Mouse (Mus musculus) forebrain, embryonic 16.5 days (tissue): Measurements from ENCODE around the gene Arrb2. TPM values are rescaled to one million over a fixed set of nuclear protein-coding genes. Genes with fewer than 3 reads are reported as not detected.
"Not testable (repeated sequence)": the region's sequence is repeated elsewhere in the genome, so short reads cannot be mapped to it uniquely, and the experiment has no call there.

ENCODE experiments used
- ATAC-seq: fragments of 200-750 bp; cut with Nextera tagmentation; 2 replicates; pipeline ENCODE4 v1.8.0; 2017; ENCODE audit warnings: mild to moderate bottlenecking, moderate library complexity
- H3K27ac ChIP-seq: fragments of 300-500 bp; sonication (generic); 2 replicates; pipeline ENCODE4 v1.5.1; 2014; ENCODE audit warnings: low read length, control low read depth
- H3K27me3 ChIP-seq: fragments of 300-500 bp; sonication (generic); replicated peaks from 2 replicates; pipeline ENCODE4 v1.6.1; 2014; ENCODE audit warnings: low read length; ENCODE audit not compliant: control insufficient read depth, insufficient read depth
- H3K36me3 ChIP-seq: fragments of 300-500 bp; sonication (generic); 2 replicates; pipeline ENCODE4 v1.6.1; 2014; ENCODE audit not compliant: control insufficient read depth, insufficient read depth
- H3K4me1 ChIP-seq: fragments of 300-500 bp; sonication (generic); replicated peaks from 2 replicates; pipeline ENCODE4 v1.6.1; 2014; ENCODE audit warnings: low read length; ENCODE audit not compliant: control insufficient read depth, insufficient read depth
- H3K4me2 ChIP-seq: fragments of 300-500 bp; sonication (generic); 2 replicates; pipeline ENCODE4 v1.6.1; 2014; ENCODE audit warnings: mild to moderate bottlenecking, low read length, control low read depth
- H3K4me3 ChIP-seq: fragments of 300-500 bp; sonication (generic); replicated peaks from 2 replicates; pipeline ENCODE4 v1.5.1; 2014; ENCODE audit warnings: mild to moderate bottlenecking, low read length, control low read depth
- H3K9ac ChIP-seq: fragments of 300-500 bp; sonication (generic); replicated peaks from 2 replicates; pipeline ENCODE4 v1.6.1; 2014; ENCODE audit warnings: low read depth, low read length, control low read depth
- H3K9me3 ChIP-seq: fragments of 300-500 bp; sonication (generic); 2 replicates; pipeline ENCODE4 v1.6.1; 2016; ENCODE audit warnings: low read length; ENCODE audit not compliant: control insufficient read depth
- WGBS: fragments of 180-500 bp; shearing (Covaris S2); extraction: QIAGEN DNeasy Blood & Tissue Kit; methylation state at CpG from one replicate; pipeline ENCODE4 v1.1.7; 2014; 5-methylcytosine and 5-hydroxymethylcytosine counted together
- polyA plus RNA-seq: library from polyadenylated mRNA; unstranded; fragments of >200 nt; fragmentation: Nextera tagmentation; extraction: Ambion mirVana; gene quantifications from 2 replicates; pipeline ENCODE4 v1.2.1, GENCODE M21; 2015

Arrb2 gene
- polyA plus RNA-seq, 1 experiment from 2014 or later, result 51.2 TPM

DNA sequence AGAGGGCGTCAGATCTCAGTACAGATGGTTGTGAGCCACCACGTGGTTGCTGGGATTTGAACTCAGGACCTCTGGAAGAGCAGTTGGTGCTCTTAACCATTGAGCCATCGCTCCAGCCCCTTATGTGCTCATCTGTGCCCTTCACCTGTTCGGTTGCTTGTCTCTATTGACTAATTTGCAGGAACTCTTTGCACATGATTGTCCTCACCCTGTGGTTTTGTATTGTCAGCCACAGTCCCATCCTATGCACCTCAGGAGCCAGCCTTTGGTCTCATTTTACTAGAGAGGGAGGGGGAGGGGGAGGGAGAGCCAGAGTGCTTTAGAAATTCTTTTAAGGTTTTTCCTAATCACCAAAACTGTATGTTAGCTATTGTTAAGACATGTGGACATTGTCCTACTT lies 14.2 kb upstream of the Arrb2 start:
- Histone ChIP-seq H3K4me3 (no peak overlapping the region), H3K27me3 (no peaks in the 10 kb centered on the region), H3K36me3 (no peaks in the 10 kb centered on the region), H3K9ac (no peak overlapping the region), H3K27ac (no peak overlapping the region), H3K4me1 (no peaks in the 10 kb centered on the region), H3K4me2 (no peak overlapping the region), H3K9me3 (no peaks in the 10 kb centered on the region)
- no peak for ATAC-seq
- WGBS, result 64% methylated on average over 4 of the region's 4 CpGs

- Histone ChIP-seq H3K27me3 (no peaks in the 10 kb centered on the region), H3K4me3 (no peak overlapping the region), H3K27ac (no peak overlapping the region), H3K9me3 (no peaks in the 10 kb centered on the region), H3K4me2 (no peak overlapping the region), H3K36me3 (no peaks in the 10 kb centered on the region), H3K4me1 (no peaks in the 10 kb centered on the region), H3K9ac (no peak overlapping the region)
- ATAC-seq, result no peak
- WGBS, result 71% methylated on average over 5 of the region's 5 CpGs
These were observed 12.9 kb upstream of the Arrb2 start for GRCm38 (mm10) chr11:70419486-70419885.

DNA sequence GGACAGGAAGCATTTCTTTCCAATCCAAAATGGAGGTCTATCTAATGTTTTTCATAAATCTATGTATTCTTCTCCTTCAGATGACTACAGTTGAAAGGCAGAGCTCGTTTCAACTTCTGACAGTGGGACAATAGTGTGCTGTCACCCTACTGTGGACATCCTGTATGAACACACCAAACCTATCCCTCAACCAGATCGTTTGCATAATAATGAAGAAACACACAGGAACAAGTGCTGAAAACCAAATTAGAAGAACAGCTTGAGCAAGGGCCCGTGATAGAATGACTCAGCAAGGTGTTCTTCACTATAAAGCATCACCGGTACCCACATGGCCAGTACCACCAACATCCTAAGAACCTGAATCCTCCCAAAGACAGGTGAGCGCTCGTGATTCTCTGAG lies 5.8 kb upstream of the Arrb2 start:
- H3K36me3 ChIP-seq, ATAC-seq, H3K27ac ChIP-seq, H3K4me2 ChIP-seq, H3K4me3 ChIP-seq, H3K27me3 ChIP-seq, H3K9ac ChIP-seq, H3K9me3 ChIP-seq, H3K4me1 ChIP-seq: not testable (repeated sequence)
- 58% methylated on average over 6 of the region's 6 CpGs for WGBS

DNA sequence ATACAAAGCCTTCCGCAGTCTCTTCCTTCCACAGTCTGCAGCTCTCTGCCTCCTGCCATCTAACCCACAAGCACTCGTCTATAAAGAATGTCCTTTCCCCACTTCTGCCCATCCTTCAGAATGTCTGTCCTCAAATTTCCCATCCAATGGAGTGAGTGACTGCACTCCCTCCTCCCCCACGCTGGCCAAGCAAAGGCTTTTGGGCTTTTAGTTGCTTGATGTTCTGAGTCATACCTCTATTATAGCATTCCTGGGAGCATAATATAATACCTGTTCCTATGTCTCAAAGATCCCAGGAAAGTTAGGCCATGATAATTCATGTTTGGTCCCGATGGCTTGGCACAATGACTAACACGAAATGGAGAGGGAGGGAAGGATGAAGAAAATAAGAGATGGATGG lies 861 bp upstream of the Arrb2 start:
- Histone ChIP-seq H3K4me3 (peak overlapping the region; percentile 79), H3K4me2 (peak overlapping the region; percentile 52), H3K27me3 (no peaks in the 10 kb centered on the region), H3K27ac (peak overlapping the region; percentile 95), H3K4me1 (peaks cover 23% of the 10 kb centered on the region), H3K9me3 (no peaks in the 10 kb centered on the region), H3K9ac (peak overlapping the region; percentile 93; the same call in 1 of the 2 replicates), H3K36me3 (0 out of 2 replicates have a peak, but pooled peaks cover under 1% of the 10 kb centered on the region)
- WGBS, result 29% methylated on average over 5 of the region's 5 CpGs
- ATAC-seq, result no peak

GRCm38 (mm10) chr11:70432895-70433568 lies 597 bp downstream of the Arrb2 start:
- no peaks in the 10 kb centered on the region for H3K9me3 ChIP-seq
- H3K4me3 ChIP-seq, result peak overlapping the region; percentile 79
- peak overlapping the region; percentile 95 for H3K27ac ChIP-seq
- peaks cover 11% of the 10 kb centered on the region for H3K36me3 ChIP-seq
- 5% methylated on average over 15 of the region's 15 CpGs for WGBS
- H3K9ac ChIP-seq, result peak overlapping the region; percentile 93
- H3K27me3 ChIP-seq, result no peaks in the 10 kb centered on the region
- H3K4me1 ChIP-seq, result peaks cover 23% of the 10 kb centered on the region
- H3K4me2 ChIP-seq, result peak overlapping the region; percentile 62
- ATAC-seq, result peak; percentile 34

- Histone ChIP-seq H3K27me3 (no peaks in the 10 kb centered on the region), H3K9ac (peak overlapping the region; percentile 93; the same call in 1 of the 2 replicates), H3K4me3 (peak overlapping the region; percentile 79), H3K36me3 (peaks cover 12% of the 10 kb centered on the region), H3K27ac (no peak overlapping the region), H3K4me2 (peak overlapping the region; percentile 62), H3K4me1 (peaks cover 23% of the 10 kb centered on the region), H3K9me3 (no peaks in the 10 kb centered on the region)
- WGBS, result 59% methylated on average over 1 of the region's 1 CpGs
- no peak for ATAC-seq
These were observed 1.1 kb downstream of the Arrb2 start for GRCm38 (mm10) chr11:70433569-70433943.

GRCm38 (mm10) chr11:70433951-70434350 lies 1.5 kb downstream of the Arrb2 start:
- no peak overlapping the region; the same call in 1 of the 2 replicates for H3K4me3 ChIP-seq
- H3K4me1 ChIP-seq, result peaks cover 23% of the 10 kb centered on the region
- H3K36me3 ChIP-seq, result peaks cover 12% of the 10 kb centered on the region
- no peaks in the 10 kb centered on the region for H3K27me3 ChIP-seq
- H3K4me2 ChIP-seq, result peak overlapping the region; percentile 62
- 0 out of 2 replicates have a peak overlapping the region, but pooled peaks have one; percentile 27 for H3K9ac ChIP-seq
- no peak overlapping the region for H3K27ac ChIP-seq
- no peak for ATAC-seq
- WGBS, result 94% methylated on average over 3 of the region's 3 CpGs
- H3K9me3 ChIP-seq, result no peaks in the 10 kb centered on the region

- Histone ChIP-seq H3K9ac (0 out of 2 replicates have a peak overlapping the region, but pooled peaks have one; percentile 13), H3K27me3 (no peaks in the 10 kb centered on the region), H3K4me2 (no peak overlapping the region), H3K4me1 (peaks cover 23% of the 10 kb centered on the region), H3K9me3 (no peaks in the 10 kb centered on the region), H3K4me3 (no peak overlapping the region), H3K27ac (no peak overlapping the region), H3K36me3 (peaks cover 22% of the 10 kb centered on the region)
- 80% methylated on average over 5 of the region's 5 CpGs for WGBS
- ATAC-seq, result no peak
These were observed 3.0 kb downstream of the Arrb2 start for GRCm38 (mm10) chr11:70435476-70435875.

- WGBS, result 94% methylated on average over 6 of the region's 6 CpGs
- Histone ChIP-seq H3K4me2 (no peak overlapping the region), H3K9me3 (no peaks in the 10 kb centered on the region), H3K36me3 (peaks cover 23% of the 10 kb centered on the region), H3K27ac (no peak overlapping the region), H3K4me3 (no peak overlapping the region), H3K27me3 (no peaks in the 10 kb centered on the region), H3K4me1 (peaks cover 20% of the 10 kb centered on the region), H3K9ac (no peak overlapping the region)
- no peak for ATAC-seq
These were observed 5.0 kb downstream of the Arrb2 start for GRCm38 (mm10) chr11:70437426-70437825.
